Mouse (Mus musculus): ENCODE data around the gene Sema4b. TPM values are rescaled to one million over a fixed set of nuclear protein-coding genes. Genes with fewer than 3 reads are reported as not detected.

Gene Sema4b
- total RNA-seq, 2 experiments from 2014 or later = 12.1 to 12.4 TPM

DNA sequence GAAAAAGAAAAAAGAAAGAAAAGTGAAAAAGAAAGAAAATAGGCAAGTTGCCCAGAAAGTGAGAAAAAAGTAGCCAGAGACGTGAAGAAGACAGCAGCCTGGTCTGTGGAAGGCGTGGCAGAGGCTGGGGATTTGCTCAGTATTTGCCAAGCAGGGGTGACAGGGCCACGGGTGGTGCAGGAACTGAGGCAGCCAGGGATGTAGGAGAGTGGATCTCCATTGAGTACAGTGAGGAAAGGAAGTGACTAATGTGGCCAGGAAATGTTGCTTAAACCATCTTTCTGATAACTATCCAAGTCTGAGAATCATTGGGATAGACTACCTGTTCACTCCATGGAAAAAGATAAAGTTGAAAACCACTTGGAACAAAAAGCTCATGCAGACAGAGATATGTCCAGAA is 10.5 kb upstream of the Sema4b start:
- no peak for DNase-seq
- intact Hi-C loops (cut with DNase I) = no loop called here

DNA sequence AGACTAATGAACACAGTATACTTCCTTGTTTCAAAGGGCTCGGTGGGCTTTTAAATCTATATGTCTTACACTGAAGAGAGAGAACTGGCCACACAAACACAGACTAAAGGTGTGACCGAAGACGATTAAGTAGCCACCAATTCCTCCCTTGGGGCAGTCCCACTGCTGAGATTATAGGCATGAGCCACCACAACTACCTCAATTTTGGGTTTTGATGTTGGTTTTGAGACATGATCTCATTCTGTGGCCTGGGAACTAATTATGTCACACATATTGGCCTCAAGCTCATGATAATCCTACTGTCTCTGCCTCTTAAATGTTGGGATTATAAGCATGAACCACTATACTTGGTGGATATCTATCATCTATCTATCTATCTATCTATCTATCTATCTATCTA is 9.2 kb upstream of the Sema4b start:
- intact Hi-C loops (cut with DNase I) = no loop called here
- DNase-seq = no peak

DNA sequence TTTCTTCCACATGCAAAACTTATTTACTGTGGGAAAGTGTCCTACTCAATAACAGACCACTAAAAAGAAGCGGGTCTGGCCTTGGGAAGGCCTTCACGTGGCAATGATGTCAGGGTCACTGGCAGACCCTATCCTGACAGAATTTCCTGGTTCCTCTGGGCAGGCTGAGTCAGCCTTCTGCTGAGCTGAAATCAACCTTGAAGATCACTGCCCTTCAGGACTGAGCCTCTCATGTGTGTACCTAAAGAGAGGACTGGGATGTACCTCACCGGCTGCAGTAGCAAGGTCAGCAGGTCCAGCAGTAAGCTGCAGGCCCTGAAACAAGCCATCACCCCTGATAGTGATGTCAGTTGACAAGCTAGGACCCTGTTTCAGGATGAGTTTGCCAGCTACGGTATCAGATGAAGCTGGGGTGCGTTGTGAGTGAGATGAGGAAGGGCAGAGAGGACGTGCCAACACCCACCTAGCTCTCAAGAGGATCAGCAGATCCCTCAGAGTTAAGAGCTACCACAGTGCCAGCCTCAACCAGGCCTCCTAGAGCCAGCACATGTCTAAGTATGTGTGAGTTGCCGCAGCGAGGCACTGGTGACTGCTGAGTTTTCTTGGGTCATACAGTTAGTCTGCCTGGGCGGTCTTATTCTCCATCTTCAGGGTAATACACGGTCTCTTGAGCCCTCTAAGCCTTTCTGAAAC is 8.5 kb upstream of the Sema4b start:
- intact Hi-C loops (cut with DNase I) = no loop called here
- no peak for DNase-seq

DNA sequence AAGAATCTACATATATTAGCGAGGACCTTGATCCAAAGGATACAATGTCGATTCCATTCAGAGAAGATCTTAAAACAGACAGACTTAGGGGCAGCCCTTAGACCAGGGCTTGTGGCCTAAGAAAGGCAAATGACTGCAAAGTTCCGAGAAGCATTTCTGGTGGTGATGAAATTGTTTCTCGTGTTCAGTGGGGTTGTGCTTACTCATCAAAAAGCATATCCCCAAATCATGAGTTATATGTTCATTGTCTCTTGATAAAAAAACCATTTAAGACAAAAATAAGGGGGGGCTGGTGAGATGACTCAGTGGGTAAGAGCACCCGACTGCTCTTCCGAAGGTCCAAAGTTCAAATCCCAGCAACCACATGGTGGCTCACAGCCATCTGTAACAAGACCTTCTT is 7.3 kb upstream of the Sema4b start:
- intact Hi-C loops (cut with DNase I) = no loop called here
- no peak for DNase-seq

DNA sequence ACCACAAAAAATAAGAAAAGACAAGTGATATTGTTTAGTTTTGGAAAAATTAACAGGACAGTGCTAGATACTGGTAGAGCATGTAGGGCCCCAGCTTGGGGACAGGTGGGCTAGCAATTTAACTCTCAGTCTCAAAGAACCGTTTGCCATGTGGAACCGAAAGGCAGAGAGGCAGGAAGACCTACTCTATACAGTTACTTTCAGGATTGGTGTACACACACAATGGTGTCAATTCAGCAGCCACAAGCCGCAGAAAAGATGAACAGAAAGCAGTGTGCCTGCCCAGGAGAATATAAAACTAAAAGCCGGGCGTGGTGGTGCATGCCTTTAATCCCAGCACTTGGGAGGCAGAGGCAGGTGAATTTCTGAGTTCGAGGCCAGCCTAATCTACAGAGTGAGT is 6.9 kb upstream of the Sema4b start:
- intact Hi-C loops (cut with DNase I) = no loop called here
- DNase-seq = no peak

DNA sequence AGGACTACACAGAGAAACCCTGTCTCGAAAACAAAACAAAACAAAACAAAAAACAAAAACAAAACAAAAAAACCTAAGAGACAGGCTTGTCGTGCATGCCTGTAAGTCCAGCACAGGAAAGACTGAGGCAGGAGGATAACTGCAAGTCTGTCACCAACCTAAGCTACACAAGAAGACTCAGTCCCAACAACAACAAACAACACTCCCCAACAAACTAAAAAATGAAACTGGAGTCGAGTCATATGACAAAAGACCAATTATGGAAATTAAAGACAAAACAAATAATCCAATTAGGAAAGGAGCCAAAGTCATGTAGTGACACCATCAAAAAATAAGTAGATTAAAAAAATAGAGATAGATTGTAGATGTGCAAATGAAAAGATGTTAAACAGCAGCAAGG is 6.4 kb upstream of the Sema4b start:
- DNase-seq = no peak
- intact Hi-C loops (cut with DNase I) = no loop called here

DNA sequence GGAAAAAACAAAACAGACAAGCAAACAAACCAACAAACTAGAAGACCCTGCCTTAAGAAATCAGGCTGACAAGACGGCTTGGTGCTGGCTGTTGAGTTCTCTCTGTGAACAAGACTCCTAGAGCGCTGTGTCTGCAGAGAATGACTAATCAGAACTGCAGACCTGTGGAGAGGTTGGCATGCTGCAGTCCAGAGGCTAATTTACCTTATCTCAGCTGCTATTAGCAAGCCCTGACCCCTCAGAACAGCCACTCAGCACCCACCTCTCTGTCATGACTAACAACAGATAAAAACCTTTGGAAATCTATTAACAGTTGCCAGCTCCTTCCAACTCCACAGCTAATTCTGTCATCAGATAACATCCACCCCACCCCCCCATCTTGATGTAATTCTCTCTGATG is 5.6 kb upstream of the Sema4b start:
- intact Hi-C loops (cut with DNase I) = no loop called here
- DNase-seq = no peak

DNA sequence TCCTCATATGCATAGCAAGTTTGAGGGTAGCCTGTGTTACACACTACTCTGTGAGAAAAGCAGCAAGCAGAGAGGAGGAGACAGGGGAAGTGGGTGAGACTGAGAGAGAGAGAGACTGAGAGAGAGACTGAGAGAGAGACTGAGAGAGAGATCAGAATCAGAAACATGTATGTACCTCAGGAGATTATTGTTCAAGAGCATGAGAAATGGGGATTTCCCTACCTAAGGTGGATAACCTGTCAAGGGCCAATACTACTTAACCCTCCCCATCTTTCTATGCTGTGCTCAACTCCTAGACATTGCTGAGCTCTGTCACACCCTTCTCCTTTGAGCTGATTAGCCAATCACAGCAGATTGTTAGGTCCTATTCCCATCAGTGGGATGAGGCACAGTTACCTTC is 4.5 kb upstream of the Sema4b start:
- DNase-seq = no peak
- intact Hi-C loops (cut with DNase I) = no loop called here

DNA sequence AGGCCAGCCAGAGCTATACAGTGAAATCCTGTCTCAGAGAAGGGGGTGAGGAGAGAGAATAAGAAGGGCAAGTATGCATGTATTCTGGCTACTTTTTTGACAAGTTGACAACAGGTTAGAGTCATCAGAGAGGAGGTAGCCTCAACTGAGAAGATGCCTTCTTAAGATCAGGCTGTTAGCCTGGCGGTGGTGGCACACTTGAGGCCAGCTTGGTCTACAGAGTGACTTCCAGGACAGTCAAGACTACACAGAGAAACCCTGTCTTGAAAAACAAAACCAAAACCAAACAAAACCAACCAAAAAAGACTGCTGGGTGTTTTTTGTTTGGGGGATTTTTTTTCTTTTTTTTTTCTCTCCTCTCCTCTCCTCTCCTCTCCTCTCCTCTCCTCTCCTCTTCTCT is 3.2 kb upstream of the Sema4b start:
- no peak for DNase-seq
- intact Hi-C loops (cut with DNase I) = no loop called here

DNA sequence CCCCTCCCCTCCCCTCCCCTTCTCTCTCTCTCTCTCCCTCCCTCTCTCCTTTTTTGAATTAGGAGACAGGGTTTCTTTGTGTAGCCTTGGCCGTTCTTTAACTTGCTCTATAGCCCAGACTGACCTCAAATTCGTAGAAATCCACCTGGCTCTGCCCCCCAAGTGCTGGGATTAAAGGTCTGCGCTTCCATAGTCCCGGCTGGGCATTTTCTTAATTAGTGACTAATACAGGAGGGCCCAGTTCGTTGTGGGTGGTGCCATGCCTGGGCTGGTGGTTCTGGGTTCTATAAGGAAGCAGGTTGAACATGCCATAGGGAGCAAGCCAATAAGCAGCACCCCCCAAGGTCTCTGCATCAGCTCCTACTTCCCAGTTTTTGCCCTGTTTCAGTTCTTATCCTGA is 2.7 kb upstream of the Sema4b start:
- DNase-seq = no peak
- intact Hi-C loops (cut with DNase I) = no loop called here

DNA sequence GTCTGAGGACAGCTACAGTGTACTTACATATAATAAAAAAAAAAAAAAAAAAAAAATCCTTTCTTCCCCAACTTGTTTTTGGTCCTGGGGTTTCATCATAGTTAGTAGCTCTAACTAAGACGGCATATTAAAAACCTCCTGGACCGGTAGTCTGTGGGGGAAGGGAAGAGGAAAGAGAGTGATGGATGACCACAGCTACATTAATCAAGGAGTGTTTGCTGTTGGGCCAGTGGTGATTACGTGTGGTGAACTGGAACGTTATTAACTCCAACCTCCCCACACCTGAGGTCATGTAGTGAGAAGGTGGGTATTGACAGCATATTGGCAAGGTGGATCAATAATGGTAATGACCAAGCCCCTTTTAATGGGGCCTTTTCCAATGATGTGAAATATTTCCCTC is 2.1 kb upstream of the Sema4b start:
- no peak for DNase-seq
- intact Hi-C loops (cut with DNase I) = no loop called here

DNA sequence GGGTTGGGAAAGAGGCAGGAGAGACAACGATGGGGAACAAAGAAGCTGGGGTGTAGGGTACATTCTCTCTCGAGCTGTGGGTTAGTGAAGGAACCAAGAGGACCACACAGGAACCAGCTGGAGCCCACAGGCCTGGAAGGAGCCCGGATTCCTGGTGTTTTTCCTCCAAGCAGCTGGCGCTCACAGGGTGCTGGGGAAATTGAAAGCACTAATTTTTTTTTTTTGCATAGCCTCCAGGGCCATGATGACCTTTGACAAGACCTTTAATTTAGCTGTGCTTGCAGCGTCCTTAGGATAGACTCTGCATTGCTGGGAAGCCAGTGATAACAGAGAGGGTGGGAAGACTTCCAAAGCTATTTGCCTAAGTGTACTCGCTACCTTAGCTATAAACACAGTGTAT is 1.7 kb upstream of the Sema4b start:
- no peak for DNase-seq
- intact Hi-C loops (cut with DNase I) = no loop called here

DNA sequence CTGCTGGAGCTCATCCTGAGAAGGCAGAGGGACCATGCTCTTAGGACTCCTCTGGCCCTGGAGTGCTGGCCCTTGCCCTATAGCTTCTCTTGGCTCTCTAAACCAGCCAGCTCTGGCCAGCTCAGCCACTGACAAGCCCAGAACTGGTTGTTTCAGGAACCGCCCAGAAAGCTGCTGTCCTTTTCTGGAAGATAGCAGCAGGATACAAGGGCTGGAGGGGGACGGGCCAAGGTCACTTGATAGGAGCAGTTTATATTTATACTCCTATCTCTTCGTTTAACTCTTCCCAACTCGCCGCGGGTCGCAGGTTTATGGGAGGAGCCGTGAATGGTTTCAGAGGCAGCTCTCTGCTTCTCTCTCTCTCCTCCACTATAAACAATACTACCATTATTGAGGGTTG is 620 bp upstream of the Sema4b start:
- intact Hi-C loops (cut with DNase I) = loop anchor here (2.0 kb wide), 1 partner anchor 27 kb away; no protein-coding TSS in a partner anchor

DNA sequence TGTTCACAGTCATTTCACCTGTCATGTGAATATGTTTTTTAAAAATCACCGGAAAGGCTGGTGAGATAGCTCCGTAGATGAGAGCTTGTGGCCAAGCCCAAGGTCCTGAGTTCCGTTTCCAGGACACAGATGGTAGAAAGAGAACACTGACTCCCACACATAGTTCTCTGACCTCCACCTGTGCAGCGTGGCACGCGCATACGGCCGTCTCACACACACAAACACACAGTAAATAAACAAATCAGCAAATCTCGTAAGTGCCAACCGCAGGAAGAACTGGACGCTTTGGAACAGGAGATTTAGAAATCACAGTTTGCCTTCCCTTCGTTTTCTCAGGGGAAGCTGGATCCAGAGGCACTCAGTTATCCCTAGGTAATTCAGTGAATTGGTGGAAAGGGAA is 860 bp downstream of the Sema4b start:
- intact Hi-C loops (cut with DNase I) = loop anchor here (2.0 kb wide), 1 partner anchor 29 kb away; no protein-coding TSS in a partner anchor
- DNase-seq = no peak

More for the DNA sequence above, 620 bp upstream of the Sema4b start:
- DNase-seq = peak; percentile 56 to 62

DNA sequence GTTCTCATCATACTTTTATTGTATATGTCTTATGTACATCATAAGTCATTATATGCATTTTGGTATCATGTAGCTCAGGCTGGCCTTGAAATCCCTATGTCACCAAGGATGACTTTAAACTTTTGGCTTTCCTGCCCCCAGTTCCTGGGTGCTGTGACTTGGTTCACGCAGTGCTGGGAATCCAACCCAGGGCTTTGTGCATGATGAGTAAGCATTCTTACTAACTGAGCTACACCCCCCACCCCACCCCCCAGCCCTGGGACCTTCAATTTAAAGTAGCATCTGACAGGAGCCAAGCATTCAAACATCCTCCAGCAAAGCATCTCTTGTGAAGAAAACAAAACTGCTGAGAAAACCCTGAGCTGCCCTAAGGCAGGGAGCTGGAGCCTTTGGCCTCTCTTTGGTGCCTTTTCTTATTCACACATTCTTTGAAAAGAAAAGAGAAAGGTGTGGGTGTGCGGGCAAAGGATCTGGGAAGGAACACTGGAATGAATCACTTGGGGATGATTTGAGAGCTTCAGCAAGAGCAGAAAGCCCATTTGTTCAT is 2.0 kb downstream of the Sema4b start:
- DNase-seq = no peak
- intact Hi-C loops (cut with DNase I) = no loop called here

DNA sequence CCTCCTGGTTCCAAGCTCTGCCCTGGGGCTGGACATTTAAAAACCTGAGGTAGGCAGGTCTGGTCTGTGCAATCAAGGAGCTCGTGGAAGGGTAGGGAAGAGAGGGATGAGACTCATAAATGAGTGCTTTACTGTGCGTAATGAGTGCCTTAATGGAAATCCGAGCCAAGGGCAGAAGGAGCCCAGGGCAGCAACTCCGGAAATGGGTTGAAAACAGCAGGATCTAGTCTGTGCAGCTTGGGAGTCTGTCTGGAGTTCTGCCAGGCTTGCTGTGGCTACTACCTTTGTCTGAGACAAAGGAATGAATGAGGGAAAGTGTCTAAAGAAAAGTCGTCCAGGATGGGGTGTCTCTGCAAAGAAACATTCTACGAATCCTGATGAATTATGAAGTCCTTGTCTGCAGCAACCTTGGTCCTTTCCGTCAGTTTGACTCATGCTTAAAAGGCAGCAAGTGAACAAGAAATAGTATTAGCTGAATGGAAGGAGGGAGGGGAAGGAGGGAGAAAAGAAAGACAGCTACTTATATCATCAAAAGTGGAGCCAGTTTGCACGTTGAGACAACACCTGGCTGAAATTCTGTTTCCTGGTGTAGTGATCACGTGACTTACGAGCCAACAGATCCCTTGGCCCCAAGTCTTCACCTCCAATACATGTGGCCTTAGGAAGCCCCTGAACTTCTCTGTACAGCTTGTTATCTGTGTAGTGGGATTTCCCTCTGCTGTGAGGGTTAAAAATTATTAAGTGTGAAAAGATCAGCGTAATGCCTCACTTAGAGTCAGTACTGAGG is 2.7 kb downstream of the Sema4b start:
- no peak for DNase-seq
- intact Hi-C loops (cut with DNase I) = no loop called here

DNA sequence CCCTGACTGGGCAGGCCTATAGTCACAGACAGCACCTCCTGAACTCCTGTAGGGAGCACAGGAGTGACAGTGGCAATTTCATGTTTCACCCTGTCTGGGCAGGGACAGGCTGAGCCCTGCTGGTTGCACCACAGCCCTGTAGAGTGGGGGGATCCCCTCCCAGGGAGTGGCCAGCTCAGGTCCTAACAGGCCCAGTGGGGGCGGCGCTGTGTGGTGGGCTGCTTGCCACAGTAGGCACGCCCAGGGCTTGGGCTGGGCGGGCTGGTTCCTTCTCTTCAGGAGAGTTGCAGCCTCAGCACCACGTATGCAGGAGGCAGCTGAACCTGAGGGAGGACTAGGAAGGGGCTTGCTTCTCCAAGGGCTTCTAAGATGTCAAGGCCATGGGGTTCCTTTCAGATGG is 4.8 kb downstream of the Sema4b start:
- no peak for DNase-seq
- intact Hi-C loops (cut with DNase I) = no loop called here

DNA sequence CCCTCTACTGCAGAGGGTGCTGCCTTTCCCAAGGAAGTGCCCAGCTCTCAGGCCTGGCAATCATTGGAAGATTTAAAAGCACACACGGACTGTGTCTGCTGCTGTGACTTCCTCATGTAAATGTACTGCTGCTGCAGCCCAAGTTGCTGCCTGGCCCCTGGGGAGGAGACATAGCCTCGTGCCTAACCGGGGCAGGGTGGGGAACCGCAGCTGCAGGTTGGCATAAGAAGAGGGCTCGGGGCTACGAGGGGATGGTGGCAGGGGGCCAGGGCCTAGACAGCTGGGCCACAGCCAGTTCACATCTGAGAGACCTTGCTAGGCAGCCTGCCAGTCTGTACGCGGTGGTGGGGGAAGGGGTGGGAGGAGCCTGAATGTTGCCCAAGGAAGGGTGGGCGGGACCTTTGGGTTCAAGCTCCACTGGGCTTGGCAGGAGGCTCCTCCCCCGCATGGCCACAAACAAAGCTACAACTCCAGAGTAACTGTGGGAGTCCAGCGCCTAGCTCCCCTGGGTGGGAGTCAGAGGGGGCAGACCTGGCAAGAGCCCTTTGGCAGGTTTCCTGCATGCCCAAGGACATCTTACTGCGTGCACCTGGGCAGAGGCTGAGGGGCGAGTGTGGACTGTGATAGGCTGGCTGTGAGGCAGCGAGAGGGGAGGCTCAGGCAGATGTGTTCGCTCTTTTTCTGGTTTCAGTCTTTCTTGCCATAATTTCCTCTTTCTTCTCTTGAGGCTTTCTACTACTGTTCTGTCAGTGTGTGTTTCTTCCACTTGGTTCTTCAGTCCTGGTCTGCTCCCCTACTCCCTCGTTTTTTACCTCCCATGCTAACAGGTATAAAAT is 5.8 kb downstream of the Sema4b start:
- peak; percentile 75 to 79 for DNase-seq
- intact Hi-C loops (cut with DNase I) = no loop called here

DNA sequence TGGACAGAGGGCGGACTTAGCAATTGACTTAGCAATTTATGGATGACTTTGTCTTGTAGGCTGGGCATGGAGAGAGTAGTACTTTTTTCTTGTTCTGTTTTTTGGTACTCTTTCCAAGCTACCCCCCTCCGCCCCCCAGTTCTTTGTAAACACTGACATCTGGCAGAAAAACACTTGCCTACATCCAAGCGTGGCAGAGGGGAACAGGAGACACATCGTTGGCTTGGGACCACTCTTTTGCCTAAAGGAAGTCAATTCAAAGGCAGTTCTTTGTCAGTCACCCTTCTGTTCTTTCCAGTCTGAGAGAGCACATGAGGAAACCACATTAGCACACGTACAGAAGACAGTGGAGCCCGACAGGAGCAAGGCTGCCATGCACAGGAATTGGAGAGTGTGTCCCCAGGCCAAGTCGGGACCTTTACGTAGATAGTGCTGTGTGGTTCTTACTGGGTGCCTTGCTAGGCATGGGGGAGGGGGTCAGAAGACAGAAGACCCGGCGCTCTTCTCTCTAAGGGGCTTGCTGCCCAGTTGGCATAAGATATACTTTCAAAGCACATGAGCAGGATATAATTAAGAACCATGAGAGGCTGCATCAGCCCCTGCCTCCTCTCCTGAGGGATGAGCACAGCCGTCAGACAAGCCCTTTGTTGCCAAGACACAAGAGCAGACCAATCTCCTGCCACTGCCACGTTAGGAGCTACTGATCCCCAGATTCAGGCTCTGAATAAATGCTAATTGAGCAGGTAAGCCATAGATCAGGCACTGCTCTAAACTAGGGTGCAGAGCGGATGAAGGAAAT is 7.5 kb downstream of the Sema4b start:
- intact Hi-C loops (cut with DNase I) = no loop called here

DNA sequence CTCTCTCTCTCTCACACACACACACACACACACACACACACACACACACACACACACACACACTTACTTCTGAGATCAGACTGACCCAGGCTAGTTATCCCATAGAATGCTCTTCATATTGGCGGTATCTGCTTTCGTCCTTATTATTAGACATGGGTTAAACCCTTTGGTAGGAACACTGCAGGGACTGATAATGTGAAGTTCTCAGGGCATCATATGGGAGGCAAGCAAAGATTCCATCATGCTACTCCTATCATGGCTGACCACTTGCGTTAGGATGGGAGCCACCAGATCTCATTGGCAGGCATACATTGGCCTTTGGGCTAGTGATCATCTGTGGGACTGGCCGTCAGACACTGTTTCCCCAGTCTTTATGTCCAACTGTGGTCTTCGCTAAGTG is 8.5 kb downstream of the Sema4b start:
- no peak for DNase-seq
- intact Hi-C loops (cut with DNase I) = no loop called here

More for the DNA sequence above, 7.5 kb downstream of the Sema4b start:
- no peak for DNase-seq

Data from heart, postnatal 36 days (tissue).